ENCODE assay signal across 1 mouse cellular context in the genomic region with DNA sequence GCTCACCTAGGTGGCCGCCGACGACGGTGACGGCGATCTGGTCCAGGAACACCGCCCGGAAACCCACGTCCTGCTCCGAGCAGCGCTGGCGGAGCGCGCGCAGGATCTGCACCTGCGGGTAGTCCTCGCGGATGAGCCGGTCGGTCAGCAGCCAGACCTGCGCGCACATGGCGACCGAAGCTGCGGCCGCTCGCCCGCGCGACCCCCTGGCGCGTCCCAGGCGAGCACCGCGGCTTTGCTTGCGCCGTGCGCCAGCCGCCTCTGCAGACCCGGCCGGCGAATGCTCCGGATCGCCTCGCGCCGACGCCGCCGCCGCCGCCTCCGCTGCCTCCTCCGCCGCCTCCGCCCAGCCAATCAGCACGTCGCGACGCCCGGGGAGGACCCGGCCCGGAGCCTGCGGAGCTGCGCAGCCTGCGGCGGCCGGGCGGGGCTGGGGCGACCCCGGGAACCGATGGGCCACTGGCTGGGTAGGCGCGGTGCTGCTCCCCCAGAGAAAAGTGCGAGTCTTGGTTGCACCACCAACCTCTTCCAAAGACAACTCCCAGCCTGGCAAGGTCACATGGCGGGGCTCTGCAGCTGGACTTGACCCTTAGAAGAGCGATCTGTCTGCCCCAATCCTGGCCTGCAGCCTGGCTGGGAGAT.
TF ChIP-seq lines count a peak whose summit lies in the region.

A gene (minus strand): TSS at position 338 of the 642 bp plus-strand sequence.

TF ChIP-seq in CH12.LX, 34 proteins besides CTCF, POLR2A, EP300 and RAD21 (continued from another document):
- TF ChIP-seq SMC3 (IDR thresholded peaks at IDR 0.05; ENCODE audit: low read depth, low read length), result no peak
TF ChIP-seq in CH12.LX: peak in this region for 8.
